Mouse (Mus musculus) lung, embryonic 14.5 days (tissue): ENCODE measurements around the gene Bri3bp. TPM values are rescaled to one million over a fixed set of nuclear protein-coding genes. Genes with fewer than 3 reads are reported as not detected.

ENCODE experiments used
- ATAC-seq: fragments of 200-750 bp; cut with Nextera tagmentation; 2 replicates; pipeline ENCODE4 v1.8.0; 2017; ENCODE audit warnings: mild to moderate bottlenecking, moderate TSS enrichment, moderate library complexity; ENCODE audit not compliant: insufficient read depth
- DNase-seq: peaks from one replicate; pipeline ENCODE4 v3.0.0-alpha.2; 2015
- H3K27ac ChIP-seq: fragments of 300-500 bp; sonication (generic); 2 replicates; pipeline ENCODE4 v1.5.1; 2014; ENCODE audit warnings: low read depth, mild to moderate bottlenecking, moderate library complexity
- H3K27me3 ChIP-seq: fragments of 300-500 bp; sonication (generic); 2 replicates; pipeline ENCODE4 v1.6.1; 2014; ENCODE audit warnings: low read length, control low read depth; ENCODE audit not compliant: insufficient read depth
- H3K36me3 ChIP-seq: fragments of 300-500 bp; sonication (generic); 2 replicates; pipeline ENCODE4 v1.6.1; 2014; ENCODE audit warnings: control low read depth; ENCODE audit not compliant: insufficient read depth
- H3K4me1 ChIP-seq: fragments of 300-500 bp; sonication (generic); 2 replicates; pipeline ENCODE4 v1.6.1; 2014; ENCODE audit warnings: antibody characterized with exemption, control low read depth; ENCODE audit not compliant: insufficient read depth
- H3K4me2 ChIP-seq: fragments of 300-500 bp; sonication (generic); 2 replicates; pipeline ENCODE4 v1.6.1; 2014; ENCODE audit warnings: mild to moderate bottlenecking
- H3K4me3 ChIP-seq: fragments of 300-500 bp; sonication (generic); 2 replicates; pipeline ENCODE4 v1.5.1; 2014; ENCODE audit warnings: low read depth, low read length
- H3K9ac ChIP-seq: fragments of 300-500 bp; sonication (generic); 2 replicates; pipeline ENCODE4 v1.6.1; 2014
- H3K9me3 ChIP-seq: fragments of 300-500 bp; sonication (generic); 2 replicates; pipeline ENCODE4 v1.6.1; 2016; ENCODE audit warnings: low read depth, low read length, control low read depth
- CTCF ChIP-seq: IDR thresholded peaks from 2 replicates; pipeline ENCODE4 v1.5.1; 2016; ENCODE audit warnings: antibody characterized with exemption, low read depth
- WGBS: fragments of 180-500 bp; shearing (Covaris S2); extraction: QIAGEN DNeasy Blood & Tissue Kit; methylation state at CpG from one replicate; pipeline ENCODE4 v1.1.7; 2014; 5-methylcytosine and 5-hydroxymethylcytosine counted together
- polyA plus RNA-seq: library from polyadenylated mRNA; unstranded; fragments of >200 nt; fragmentation: Nextera tagmentation; extraction: Ambion mirVana; gene quantifications from 2 replicates; pipeline ENCODE4 v1.2.1, GENCODE M21; 2014

Gene Bri3bp
- polyA plus RNA-seq, 1 experiment from 2014 or later: 37.9 TPM

- TF ChIP-seq CTCF: no peak
- H3K9ac ChIP-seq: no peak overlapping the region
Observed at GRCm38 (mm10) chr5:125477533-125477932, 36.2 kb downstream of the Bri3bp start.

DNA sequence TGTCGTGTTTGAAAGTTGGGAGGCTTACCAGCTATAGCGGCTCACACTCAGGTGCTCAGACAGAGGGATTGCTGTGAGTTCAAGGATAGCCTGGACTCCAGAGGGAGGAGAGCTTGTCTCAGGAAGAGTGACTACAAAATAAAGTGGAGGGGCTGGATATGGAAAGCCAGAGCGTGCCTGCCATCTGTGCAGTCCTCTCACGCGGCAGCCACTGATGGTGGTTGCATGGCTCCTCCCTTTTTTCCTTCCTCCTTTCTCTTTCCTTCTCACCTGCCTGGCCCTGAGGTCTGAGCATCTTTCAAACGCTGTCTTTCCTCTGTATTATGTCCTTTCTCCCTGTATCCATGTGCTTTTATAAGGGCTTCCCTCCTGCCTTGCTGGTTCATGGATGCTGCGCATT, 36.7 kb downstream of the Bri3bp start:
- no peak for ATAC-seq
- 78% methylated on average over 7 of the region's 7 CpGs for WGBS
- H3K4me2 ChIP-seq: no peak overlapping the region
- TF ChIP-seq CTCF: no peak
- H3K9ac ChIP-seq: no peak overlapping the region
- H3K27me3 ChIP-seq: no peaks in the 10 kb centered on the region
- 0 out of 2 replicates have a peak, but pooled peaks cover 11% of the 10 kb centered on the region for H3K4me1 ChIP-seq
- no peak overlapping the region for H3K4me3 ChIP-seq
- H3K9me3 ChIP-seq: no peaks in the 10 kb centered on the region
- H3K36me3 ChIP-seq: peaks cover 5% of the 10 kb centered on the region; the same call in 1 of the 2 replicates
- DNase-seq: no peak
- H3K27ac ChIP-seq: no peak overlapping the region

More at GRCm38 (mm10) chr5:125477533-125477932, 36.2 kb downstream of the Bri3bp start:
- DNase-seq (no peak), ATAC-seq (no peak)
- Histone ChIP-seq H3K27ac (no peak overlapping the region), H3K4me1 (0 out of 2 replicates have a peak, but pooled peaks cover 11% of the 10 kb centered on the region), H3K36me3 (peaks cover under 1% of the 10 kb centered on the region; the same call in 1 of the 2 replicates), H3K4me3 (no peak overlapping the region), H3K9me3 (no peaks in the 10 kb centered on the region), H3K27me3 (no peaks in the 10 kb centered on the region), H3K4me2 (peak overlapping the region; percentile 94)
- 56% methylated on average over 7 of the region's 7 CpGs for WGBS

GRCm38 (mm10) chr5:125479376-125479775, 38.0 kb downstream of the Bri3bp start:
- WGBS: 81% methylated on average over 3 of the region's 3 CpGs
- Histone ChIP-seq H3K27ac (no peak overlapping the region), H3K4me1 (0 out of 2 replicates have a peak, but pooled peaks cover 11% of the 10 kb centered on the region), H3K4me3 (no peak overlapping the region), H3K9ac (no peak overlapping the region), H3K27me3 (no peaks in the 10 kb centered on the region), H3K36me3 (peaks cover 16% of the 10 kb centered on the region; the same call in 1 of the 2 replicates), H3K4me2 (no peak overlapping the region), H3K9me3 (no peaks in the 10 kb centered on the region)
- no peak for TF ChIP-seq CTCF
- DNase-seq: no peak
- ATAC-seq: no peak

- peaks cover 19% of the 10 kb centered on the region; the same call in 1 of the 2 replicates for H3K36me3 ChIP-seq
- no peaks in the 10 kb centered on the region for H3K9me3 ChIP-seq
- no peak overlapping the region for H3K9ac ChIP-seq
- TF ChIP-seq CTCF: no peak
- no peak overlapping the region for H3K4me2 ChIP-seq
- no peak overlapping the region for H3K4me3 ChIP-seq
- H3K4me1 ChIP-seq: 0 out of 2 replicates have a peak, but pooled peaks cover 11% of the 10 kb centered on the region
- WGBS: 83% methylated on average over 11 of the region's 11 CpGs
- DNase-seq (no peak), ATAC-seq (no peak)
- no peaks in the 10 kb centered on the region for H3K27me3 ChIP-seq
- H3K27ac ChIP-seq: no peak overlapping the region
Observed at GRCm38 (mm10) chr5:125480434-125481231, 39.3 kb downstream of the Bri3bp start.

- no peak for TF ChIP-seq CTCF
Observed at GRCm38 (mm10) chr5:125482474-125482873, 41.1 kb downstream of the Bri3bp start.

DNA sequence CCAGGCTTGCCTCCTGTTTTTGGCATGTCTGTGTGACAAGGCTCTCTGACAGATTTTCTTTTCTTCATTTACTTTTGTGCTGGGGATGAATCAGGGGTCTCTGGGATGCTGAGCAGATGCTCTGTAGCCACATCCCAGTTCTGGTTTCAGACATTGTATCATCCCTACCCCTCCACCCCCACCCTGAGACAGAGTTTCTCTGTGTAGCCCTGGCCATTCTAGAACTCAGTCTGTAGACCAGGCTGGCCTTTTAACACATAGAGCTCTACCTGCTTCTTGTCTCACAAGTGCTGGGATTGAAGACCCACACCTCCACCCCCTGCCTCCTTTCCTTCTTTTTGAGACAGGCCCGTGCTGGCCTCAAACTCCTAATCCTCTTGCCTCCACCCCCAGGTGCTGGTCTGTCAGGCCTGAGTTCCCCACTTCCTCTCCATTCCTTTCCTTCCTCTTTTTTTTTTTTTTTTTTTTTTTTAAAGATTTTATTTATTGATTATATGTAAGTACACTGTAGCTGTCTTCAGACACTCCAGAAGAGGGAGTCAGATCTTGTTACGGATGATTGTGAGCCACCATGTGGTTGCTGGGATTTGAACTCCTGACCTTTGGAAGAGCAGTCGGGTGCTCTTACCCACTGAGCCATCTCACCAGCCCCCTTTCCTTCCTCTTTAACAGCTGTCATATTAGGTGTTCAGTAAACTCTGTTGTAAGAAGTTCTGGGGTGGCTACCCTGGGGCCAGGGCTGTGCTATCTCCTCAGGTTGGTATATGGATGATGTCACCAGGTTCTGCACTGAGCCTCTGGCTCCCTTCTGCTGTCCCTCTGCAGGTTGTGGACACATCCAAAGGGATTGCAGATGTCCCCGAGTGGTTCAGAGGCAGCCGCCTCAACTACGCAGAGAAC, 42.6 kb downstream of the Bri3bp start:
- no peak for TF ChIP-seq CTCF
- Histone ChIP-seq H3K9me3 (no peaks in the 10 kb centered on the region), H3K27ac (no peak overlapping the region), H3K4me1 (no peaks in the 10 kb centered on the region), H3K4me2 (no peak overlapping the region), H3K36me3 (peaks cover 23% of the 10 kb centered on the region; the same call in 1 of the 2 replicates), H3K27me3 (no peaks in the 10 kb centered on the region), H3K4me3 (no peak overlapping the region), H3K9ac (no peak overlapping the region)
- ATAC-seq: no peak
- no peak for DNase-seq
- 69% methylated on average over 6 of the region's 6 CpGs for WGBS

More at GRCm38 (mm10) chr5:125482474-125482873, 41.1 kb downstream of the Bri3bp start:
- Histone ChIP-seq H3K27me3 (no peaks in the 10 kb centered on the region), H3K9ac (no peak overlapping the region), H3K4me2 (no peak overlapping the region), H3K4me3 (no peak overlapping the region), H3K27ac (no peak overlapping the region), H3K4me1 (0 out of 2 replicates have a peak, but pooled peaks cover 2% of the 10 kb centered on the region), H3K36me3 (peaks cover 19% of the 10 kb centered on the region; the same call in 1 of the 2 replicates), H3K9me3 (no peaks in the 10 kb centered on the region)
- 90% methylated on average over 7 of the region's 7 CpGs for WGBS
- DNase-seq (no peak), ATAC-seq (no peak)
